Mouse (Mus musculus) hindbrain, embryonic 15.5 days (tissue): Measurements from ENCODE around the gene Olfr967. TPM values are rescaled to one million over a fixed set of nuclear protein-coding genes. Genes with fewer than 3 reads are reported as not detected.
"Not testable (repeated sequence)": the region's sequence is repeated elsewhere in the genome, so short reads cannot be mapped to it uniquely, and the experiment has no call there.

ENCODE experiments used
- ATAC-seq: fragments of 200-750 bp; cut with Nextera tagmentation; 2 replicates; pipeline ENCODE4 v1.8.0; 2017; ENCODE audit warnings: low read depth, moderate number of reproducible peaks, moderate TSS enrichment; ENCODE audit not compliant: low FRiP score
- H3K27ac ChIP-seq: fragments of 300-500 bp; sonication (generic); replicated peaks from 2 replicates; pipeline ENCODE4 v1.5.1; 2015; ENCODE audit warnings: mild to moderate bottlenecking, inconsistent platforms
- H3K27me3 ChIP-seq: fragments of 300-500 bp; sonication (generic); 2 replicates; pipeline ENCODE4 v1.6.1; 2015; ENCODE audit warnings: control low read depth, inconsistent platforms
- H3K36me3 ChIP-seq: fragments of 300-500 bp; sonication (generic); 2 replicates; pipeline ENCODE4 v1.6.1; 2015; ENCODE audit warnings: control low read depth, inconsistent platforms
- H3K4me1 ChIP-seq: fragments of 300-500 bp; sonication (generic); replicated peaks from 2 replicates; pipeline ENCODE4 v1.6.1; 2015; ENCODE audit warnings: control low read depth, inconsistent platforms
- H3K4me2 ChIP-seq: fragments of 300-500 bp; sonication (generic); 2 replicates; pipeline ENCODE4 v1.6.1; 2015; ENCODE audit warnings: moderate library complexity, mild to moderate bottlenecking, inconsistent platforms
- H3K4me3 ChIP-seq: fragments of 300-500 bp; sonication (generic); 2 replicates; pipeline ENCODE4 v1.5.1; 2015; ENCODE audit warnings: mild to moderate bottlenecking, inconsistent platforms
- H3K9ac ChIP-seq: fragments of 300-500 bp; sonication (generic); 2 replicates; pipeline ENCODE4 v1.6.1; 2015; ENCODE audit warnings: inconsistent platforms
- H3K9me3 ChIP-seq: fragments of 300-500 bp; sonication (generic); 2 replicates; pipeline ENCODE4 v1.6.1; 2016; ENCODE audit warnings: control low read depth, inconsistent platforms
- WGBS: fragments of 180-500 bp; shearing (Covaris S2); methylation state at CpG from one replicate; pipeline ENCODE4 v1.1.7; 2015; 5-methylcytosine and 5-hydroxymethylcytosine counted together
- polyA plus RNA-seq: library from polyadenylated mRNA; unstranded; fragments of >200 nt; fragmentation: Nextera tagmentation; extraction: Ambion mirVana; gene quantifications from 2 replicates; pipeline ENCODE4 v1.2.1, GENCODE M21; 2015

Gene Olfr967
- not detected in 2 replicates for polyA plus RNA-seq

- Histone ChIP-seq H3K9me3 (no peaks in the 10 kb centered on the region), H3K4me2 (no peak within 1 kb of the TSS), H3K27me3 (no peaks in the 10 kb centered on the region), H3K9ac (no peak within 1 kb of the TSS), H3K4me3 (no peak within 1 kb of the TSS), H3K36me3 (no peaks in the 10 kb centered on the region), H3K27ac (no peak within 1 kb of the TSS), H3K4me1 (no peaks in the 10 kb centered on the region)
- ATAC-seq, result no peak
Observed at GRCm38 (mm10) chr9:39745949-39746348, at the start of gene Olfr967. Gene Olfr967, plus strand, starts transcription at chr9:39746249.

GRCm38 (mm10) chr9:39701123-39701522 is 44.9 kb upstream of the Olfr967 start:
- not testable (repeated sequence) for H3K9me3 ChIP-seq, ATAC-seq, H3K27me3 ChIP-seq, H3K36me3 ChIP-seq, H3K4me2 ChIP-seq, H3K4me3 ChIP-seq, H3K9ac ChIP-seq, H3K4me1 ChIP-seq, H3K27ac ChIP-seq
- WGBS, result 83% methylated on average over 8 of the region's 8 CpGs

- H3K9me3 ChIP-seq, result no peaks in the 10 kb centered on the region
- H3K9ac ChIP-seq, result no peak within 1 kb of the TSS
- no peaks in the 10 kb centered on the region for H3K27me3 ChIP-seq
- H3K4me1 ChIP-seq, result no peaks in the 10 kb centered on the region
- H3K27ac ChIP-seq, result no peak within 1 kb of the TSS
- no peak for ATAC-seq
- no peak within 1 kb of the TSS for H3K4me2 ChIP-seq
- H3K4me3 ChIP-seq, result no peak within 1 kb of the TSS
- no peaks in the 10 kb centered on the region for H3K36me3 ChIP-seq
Observed at GRCm38 (mm10) chr9:39707017-39707416, 39.0 kb upstream of the Olfr967 start, which contains the start of gene Olfr149. Gene Olfr149, minus strand, starts transcription at chr9:39707117.

GRCm38 (mm10) chr9:39708958-39709357 is 37.1 kb upstream of the Olfr967 start:
- H3K9ac ChIP-seq, result no peak overlapping the region
- no peak overlapping the region for H3K4me3 ChIP-seq
- WGBS, result 59% methylated on average over 3 of the region's 3 CpGs
- no peaks in the 10 kb centered on the region for H3K4me1 ChIP-seq
- H3K9me3 ChIP-seq, result no peaks in the 10 kb centered on the region
- H3K4me2 ChIP-seq, result no peak overlapping the region
- no peak for ATAC-seq
- no peak overlapping the region for H3K27ac ChIP-seq
- no peaks in the 10 kb centered on the region for H3K36me3 ChIP-seq
- no peaks in the 10 kb centered on the region for H3K27me3 ChIP-seq

- Histone ChIP-seq H3K9me3 (no peaks in the 10 kb centered on the region), H3K36me3 (no peaks in the 10 kb centered on the region), H3K4me2 (no peak within 1 kb of the TSS), H3K4me1 (no peaks in the 10 kb centered on the region), H3K27ac (no peak within 1 kb of the TSS), H3K27me3 (no peaks in the 10 kb centered on the region), H3K4me3 (no peak within 1 kb of the TSS), H3K9ac (no peak within 1 kb of the TSS)
- no peak for ATAC-seq
Observed at GRCm38 (mm10) chr9:39711053-39711452, 35.0 kb upstream of the Olfr967 start, which contains the start of gene Olfr965. Gene Olfr965, plus strand, starts transcription at chr9:39711353.

- no peaks in the 10 kb centered on the region for H3K4me1 ChIP-seq
- no peak within 1 kb of the TSS for H3K4me2 ChIP-seq
- no peak within 1 kb of the TSS for H3K4me3 ChIP-seq
- H3K9ac ChIP-seq, result no peak within 1 kb of the TSS
- H3K36me3 ChIP-seq, result no peaks in the 10 kb centered on the region
- ATAC-seq, result no peak
- no peaks in the 10 kb centered on the region for H3K9me3 ChIP-seq
- no peak within 1 kb of the TSS for H3K27ac ChIP-seq
- no peaks in the 10 kb centered on the region for H3K27me3 ChIP-seq
Observed at GRCm38 (mm10) chr9:39730678-39731077, 15.4 kb upstream of the Olfr967 start, which contains the start of gene Olfr150. Gene Olfr150, plus strand, starts transcription at chr9:39730978.

- no peak overlapping the region for H3K27ac ChIP-seq
- H3K9ac ChIP-seq, result no peak overlapping the region
- no peaks in the 10 kb centered on the region for H3K9me3 ChIP-seq
- H3K4me2 ChIP-seq, result no peak overlapping the region
- ATAC-seq, result no peak
- H3K4me3 ChIP-seq, result no peak overlapping the region
- H3K4me1 ChIP-seq, result no peaks in the 10 kb centered on the region
- H3K36me3 ChIP-seq, result no peaks in the 10 kb centered on the region
- H3K27me3 ChIP-seq, result no peaks in the 10 kb centered on the region
- WGBS, result 94% methylated on average over 1 of the region's 1 CpGs
Observed at GRCm38 (mm10) chr9:39740741-39741140, 5.3 kb upstream of the Olfr967 start.

GRCm38 (mm10) chr9:39746428-39746827 is 379 bp downstream of the Olfr967 start:
- H3K4me1 ChIP-seq, result no peaks in the 10 kb centered on the region
- H3K9ac ChIP-seq, result no peak overlapping the region
- WGBS, result 83% methylated on average over 1 of the region's 1 CpGs
- H3K4me3 ChIP-seq, result no peak overlapping the region
- no peaks in the 10 kb centered on the region for H3K27me3 ChIP-seq
- H3K27ac ChIP-seq, result no peak overlapping the region
- H3K4me2 ChIP-seq, result no peak overlapping the region
- no peaks in the 10 kb centered on the region for H3K36me3 ChIP-seq
- no peak for ATAC-seq
- H3K9me3 ChIP-seq, result no peaks in the 10 kb centered on the region

- Histone ChIP-seq H3K9ac (no peak within 1 kb of the TSS), H3K27me3 (no peaks in the 10 kb centered on the region), H3K9me3 (no peaks in the 10 kb centered on the region), H3K27ac (no peak within 1 kb of the TSS), H3K4me1 (no peaks in the 10 kb centered on the region), H3K36me3 (no peaks in the 10 kb centered on the region), H3K4me2 (no peak within 1 kb of the TSS), H3K4me3 (no peak within 1 kb of the TSS)
- no peak for ATAC-seq
- WGBS, result 84% methylated on average over 1 of the region's 1 CpGs
Observed at GRCm38 (mm10) chr9:39783153-39783552, 37.1 kb downstream of the Olfr967 start, which contains the start of gene Olfr968. Gene Olfr968, minus strand, starts transcription at chr9:39783253.

GRCm38 (mm10) chr9:39790558-39790957 is 44.5 kb downstream of the Olfr967 start, which contains the start of gene Olfr969:
Gene Olfr969, plus strand, starts transcription at chr9:39790945.
- 65% methylated on average over 2 of the region's 2 CpGs for WGBS
- Histone ChIP-seq H3K9me3 (no peaks in the 10 kb centered on the region), H3K36me3 (no peaks in the 10 kb centered on the region), H3K27ac (no peak within 1 kb of the TSS), H3K4me3 (no peak within 1 kb of the TSS), H3K9ac (no peak within 1 kb of the TSS), H3K4me1 (no peaks in the 10 kb centered on the region), H3K27me3 (no peaks in the 10 kb centered on the region), H3K4me2 (no peak within 1 kb of the TSS)
- no peak for ATAC-seq

Other genes starting within 250 kb of the Olfr967 start
- not detected in 2 replicates for gene Olfr957, start 230.4 kb upstream of the Olfr967 start, polyA plus RNA-seq
- not detected in 2 replicates for gene Olfr958, start 192.2 kb upstream of the Olfr967 start, polyA plus RNA-seq
- not detected in 2 replicates for gene Olfr959, start 170.7 kb upstream of the Olfr967 start, polyA plus RNA-seq
- 158 and 162 TPM in 2 replicates for gene AW551984, start 141.8 kb upstream of the Olfr967 start, polyA plus RNA-seq
- not detected in 2 replicates for gene Olfr148, start 135.6 kb upstream of the Olfr967 start, polyA plus RNA-seq
- not detected in 2 replicates for gene Olfr960, start 124.9 kb upstream of the Olfr967 start, polyA plus RNA-seq
- gene Olfr961, start 101.2 kb upstream of the Olfr967 start, polyA plus RNA-seq, result not detected in 2 replicates
- gene Olfr963, start 79.0 kb upstream of the Olfr967 start, polyA plus RNA-seq, result not detected in 2 replicates
- gene Olfr149, start 39.1 kb upstream of the Olfr967 start, polyA plus RNA-seq, result not detected in 2 replicates
- not detected in 2 replicates for gene Olfr965, start 34.9 kb upstream of the Olfr967 start, polyA plus RNA-seq
- gene Olfr150, start 15.3 kb upstream of the Olfr967 start, polyA plus RNA-seq, result not detected in 2 replicates
- not detected in 2 replicates for gene Olfr968, start 37.0 kb downstream of the Olfr967 start, polyA plus RNA-seq
- not detected in 2 replicates for gene Olfr969, start 44.7 kb downstream of the Olfr967 start, polyA plus RNA-seq
- not detected in 2 replicates for gene Olfr970, start 62.6 kb downstream of the Olfr967 start, polyA plus RNA-seq
- gene Olfr971, start 90.6 kb downstream of the Olfr967 start, polyA plus RNA-seq, result not detected in 2 replicates
- not detected in 2 replicates for gene Olfr972, start 120.2 kb downstream of the Olfr967 start, polyA plus RNA-seq
- gene Olfr229, start 161.1 kb downstream of the Olfr967 start, polyA plus RNA-seq, result not detected in 2 replicates
- not detected in 2 replicates for gene Olfr974, start 191.3 kb downstream of the Olfr967 start, polyA plus RNA-seq
- gene Olfr975, start 205.8 kb downstream of the Olfr967 start, polyA plus RNA-seq, result 0.05 TPM in 1 of 2 replicates, not detected in the other
- gene Olfr976, start 214.9 kb downstream of the Olfr967 start, polyA plus RNA-seq, result not detected in 2 replicates
- gene Olfr978, start 245.9 kb downstream of the Olfr967 start, polyA plus RNA-seq, result not detected in 2 replicates